Mouse (Mus musculus): ENCODE data around the gene Actg1. TPM values are rescaled to one million over a fixed set of nuclear protein-coding genes. Genes with fewer than 3 reads are reported as not detected.

Actg1 gene
- polyA plus RNA-seq, 1 experiment from 2014 or later = 3,237 TPM

GRCm38 (mm10) chr11:120303119-120303518 lies 45.2 kb downstream of the Actg1 start:
- Histone ChIP-seq H3K4me2 (ENCODE audit: low read depth, low read length) (no peak overlapping the region), H3K9me3 (replicated peaks; ENCODE audit: control insufficient read depth, low read length) (no peaks in the 10 kb centered on the region), H3K9ac (replicated peaks; ENCODE audit: low read length) (no peak overlapping the region), H3K27ac (replicated peaks; ENCODE audit: low read depth, low read length) (no peak overlapping the region), H3K4me3 (ENCODE audit: low read depth, low read length) (no peak overlapping the region), H3K36me3 (replicated peaks; ENCODE audit: control insufficient read depth, insufficient read depth, low read depth, low read length) (no peaks in the 10 kb centered on the region), H3K4me1 (ENCODE audit: control insufficient read depth, insufficient read depth, low read length) (peaks cover 21% of the 10 kb centered on the region), H3K27me3 (ENCODE audit: control insufficient read depth, insufficient read depth, low read length) (no peaks in the 10 kb centered on the region)
- no peak for DNase-seq (ENCODE audit: low spot score)
- ATAC-seq (replicated peaks; ENCODE audit: insufficient number of reproducible peaks, low FRiP score, low TSS enrichment, low read depth) = no peak
- 89% methylated on average over 9 of the region's 9 CpGs for WGBS

GRCm38 (mm10) chr11:120299484-120299883 lies 48.9 kb downstream of the Actg1 start:
- H3K9ac ChIP-seq (replicated peaks; ENCODE audit: low read length) = no peak overlapping the region
- no peak overlapping the region for H3K4me2 ChIP-seq (ENCODE audit: low read depth, low read length)
- DNase-seq (ENCODE audit: low spot score) (no peak), ATAC-seq (replicated peaks; ENCODE audit: insufficient number of reproducible peaks, low FRiP score, low TSS enrichment, low read depth) (no peak)
- peaks cover 15% of the 10 kb centered on the region for H3K4me1 ChIP-seq (ENCODE audit: control insufficient read depth, insufficient read depth, low read length)
- H3K36me3 ChIP-seq (replicated peaks; ENCODE audit: control insufficient read depth, insufficient read depth, low read depth, low read length) = no peaks in the 10 kb centered on the region
- no peak overlapping the region for H3K4me3 ChIP-seq (ENCODE audit: low read depth, low read length)
- no peak overlapping the region for H3K27ac ChIP-seq (replicated peaks; ENCODE audit: low read depth, low read length)
- WGBS = 46% methylated on average over 5 of the region's 5 CpGs
- no peaks in the 10 kb centered on the region for H3K27me3 ChIP-seq (ENCODE audit: control insufficient read depth, insufficient read depth, low read length)
- no peaks in the 10 kb centered on the region for H3K9me3 ChIP-seq (replicated peaks; ENCODE audit: control insufficient read depth, low read length)

- H3K9ac ChIP-seq (replicated peaks; ENCODE audit: low read length) = no peak overlapping the region
- H3K36me3 ChIP-seq (replicated peaks; ENCODE audit: control insufficient read depth, insufficient read depth, low read depth, low read length) = no peaks in the 10 kb centered on the region
- H3K4me1 ChIP-seq (ENCODE audit: control insufficient read depth, insufficient read depth, low read length) = peaks cover 10% of the 10 kb centered on the region
- H3K4me2 ChIP-seq (ENCODE audit: low read depth, low read length) = no peak overlapping the region
- no peak for ATAC-seq (replicated peaks; ENCODE audit: insufficient number of reproducible peaks, low FRiP score, low TSS enrichment, low read depth)
- H3K4me3 ChIP-seq (ENCODE audit: low read depth, low read length) = no peak overlapping the region
- WGBS = 80% methylated on average over 4 of the region's 4 CpGs
- H3K27ac ChIP-seq (replicated peaks; ENCODE audit: low read depth, low read length) = no peak overlapping the region
- no peak for DNase-seq (ENCODE audit: low spot score)
- H3K9me3 ChIP-seq (replicated peaks; ENCODE audit: control insufficient read depth, low read length) = no peaks in the 10 kb centered on the region
- H3K27me3 ChIP-seq (ENCODE audit: control insufficient read depth, insufficient read depth, low read length) = no peaks in the 10 kb centered on the region
Measured at GRCm38 (mm10) chr11:120298441-120299141, 49.8 kb downstream of the Actg1 start.

GRCm38 (mm10) chr11:120297767-120298166 lies 50.6 kb downstream of the Actg1 start:
- H3K27ac ChIP-seq (replicated peaks; ENCODE audit: low read depth, low read length) = no peak overlapping the region

GRCm38 (mm10) chr11:120296305-120297144 lies 51.8 kb downstream of the Actg1 start:
- H3K4me3 ChIP-seq (ENCODE audit: low read depth, low read length) = no peak overlapping the region
- 0 out of 2 replicates have a peak overlapping the region, but pooled peaks have one; percentile 13 for H3K9ac ChIP-seq (replicated peaks; ENCODE audit: low read length)
- H3K4me2 ChIP-seq (ENCODE audit: low read depth, low read length) = no peak overlapping the region; the same call in 1 of the 2 replicates

More at GRCm38 (mm10) chr11:120297767-120298166, 50.6 kb downstream of the Actg1 start:
- H3K9me3 ChIP-seq (replicated peaks; ENCODE audit: control insufficient read depth, low read length) = no peaks in the 10 kb centered on the region
- no peaks in the 10 kb centered on the region for H3K36me3 ChIP-seq (replicated peaks; ENCODE audit: control insufficient read depth, insufficient read depth, low read depth, low read length)
- H3K27me3 ChIP-seq (ENCODE audit: control insufficient read depth, insufficient read depth, low read length) = no peaks in the 10 kb centered on the region
- ATAC-seq (replicated peaks; ENCODE audit: insufficient number of reproducible peaks, low FRiP score, low TSS enrichment, low read depth) (no peak), DNase-seq (ENCODE audit: low spot score) (no peak)
- peaks cover 10% of the 10 kb centered on the region for H3K4me1 ChIP-seq (ENCODE audit: control insufficient read depth, insufficient read depth, low read length)
- no peak overlapping the region for H3K4me3 ChIP-seq (ENCODE audit: low read depth, low read length)
- no peak overlapping the region for H3K4me2 ChIP-seq (ENCODE audit: low read depth, low read length)
- 75% methylated on average over 7 of the region's 7 CpGs for WGBS
- no peak overlapping the region for H3K9ac ChIP-seq (replicated peaks; ENCODE audit: low read length)

More at GRCm38 (mm10) chr11:120296305-120297144, 51.8 kb downstream of the Actg1 start:
- Histone ChIP-seq H3K27me3 (ENCODE audit: control insufficient read depth, insufficient read depth, low read length) (no peaks in the 10 kb centered on the region), H3K36me3 (replicated peaks; ENCODE audit: control insufficient read depth, insufficient read depth, low read depth, low read length) (no peaks in the 10 kb centered on the region), H3K27ac (replicated peaks; ENCODE audit: low read depth, low read length) (peak overlapping the region; percentile 20; the same call in 1 of the 2 replicates), H3K9me3 (replicated peaks; ENCODE audit: control insufficient read depth, low read length) (no peaks in the 10 kb centered on the region), H3K4me1 (ENCODE audit: control insufficient read depth, insufficient read depth, low read length) (peaks cover 13% of the 10 kb centered on the region)
- WGBS = 32% methylated on average over 13 of the region's 13 CpGs
- ATAC-seq (replicated peaks; ENCODE audit: insufficient number of reproducible peaks, low FRiP score, low TSS enrichment, low read depth) (no peak), DNase-seq (ENCODE audit: low spot score) (peak; percentile 42)

Small RNAs within 50 kb of the gene (microRNA-seq; reads per million reads assigned to microRNA genes)
- gene Gm23419 (ENCODE audit: borderline number of aligned reads) (not detected), gene Mir6935 (ENCODE audit: borderline number of aligned reads) (1.4 reads per million)

Other genes starting within 250 kb of the Actg1 start
- 10.5 and 12.3 TPM in 2 replicates for gene Tepsin, start 249.8 kb downstream of the Actg1 start, polyA plus RNA-seq (2014; fragmentation: Nextera tagmentation; extraction: Ambion mirVana)
- gene Ndufaf8, start 249.6 kb downstream of the Actg1 start, polyA plus RNA-seq (2014; fragmentation: Nextera tagmentation; extraction: Ambion mirVana) = 57.5 and 61.4 TPM in 2 replicates
- gene Slc38a10, start 197.2 kb downstream of the Actg1 start, polyA plus RNA-seq (2014; fragmentation: Nextera tagmentation; extraction: Ambion mirVana) = 47.8 and 50.0 TPM in 2 replicates
- gene Bahcc1, start 115.6 kb downstream of the Actg1 start, polyA plus RNA-seq (2014; fragmentation: Nextera tagmentation; extraction: Ambion mirVana) = 13.5 and 15.2 TPM in 2 replicates
- gene Fscn2, start 13.0 kb upstream of the Actg1 start, polyA plus RNA-seq (2014; fragmentation: Nextera tagmentation; extraction: Ambion mirVana) = 0.20 and 0.28 TPM in 2 replicates
- 20.5 and 24.2 TPM in 2 replicates for gene Faap100, start 30.2 kb upstream of the Actg1 start, polyA plus RNA-seq (2014; fragmentation: Nextera tagmentation; extraction: Ambion mirVana)
- gene Nploc4, start 89.2 kb upstream of the Actg1 start, polyA plus RNA-seq (2014; fragmentation: Nextera tagmentation; extraction: Ambion mirVana) = 42.5 and 44.2 TPM in 2 replicates
- 0.56 and 1.2 TPM in 2 replicates for gene Tspan10, start 94.1 kb upstream of the Actg1 start, polyA plus RNA-seq (2014; fragmentation: Nextera tagmentation; extraction: Ambion mirVana)
- 0.48 TPM in 1 of 2 replicates, not detected in the other for gene Pde6g, start 105.0 kb upstream of the Actg1 start, polyA plus RNA-seq (2014; fragmentation: Nextera tagmentation; extraction: Ambion mirVana)
- 12.2 and 13.0 TPM in 2 replicates for gene Oxld1, start 109.5 kb upstream of the Actg1 start, polyA plus RNA-seq (2014; fragmentation: Nextera tagmentation; extraction: Ambion mirVana)
- gene Ccdc137, start 109.6 kb upstream of the Actg1 start, polyA plus RNA-seq (2014; fragmentation: Nextera tagmentation; extraction: Ambion mirVana) = 26.7 and 28.5 TPM in 2 replicates
- gene Arl16, start 119.1 kb upstream of the Actg1 start, polyA plus RNA-seq (2014; fragmentation: Nextera tagmentation; extraction: Ambion mirVana) = 52.3 and 60.5 TPM in 2 replicates
- gene Mrpl12, start 136.1 kb upstream of the Actg1 start, polyA plus RNA-seq (2014; fragmentation: Nextera tagmentation; extraction: Ambion mirVana) = 161 and 162 TPM in 2 replicates
- gene Slc25a10, start 143.3 kb upstream of the Actg1 start, polyA plus RNA-seq (2014; fragmentation: Nextera tagmentation; extraction: Ambion mirVana) = 46.9 and 53.6 TPM in 2 replicates
- 0.43 and 0.91 TPM in 2 replicates for gene Gcgr, start 182.2 kb upstream of the Actg1 start, polyA plus RNA-seq (2014; fragmentation: Nextera tagmentation; extraction: Ambion mirVana)
- gene Mcrip1, start 201.2 kb upstream of the Actg1 start, polyA plus RNA-seq (2014; fragmentation: Nextera tagmentation; extraction: Ambion mirVana) = 223 and 249 TPM in 2 replicates
- gene Ppp1r27, start 202.6 kb upstream of the Actg1 start, polyA plus RNA-seq (2014; fragmentation: Nextera tagmentation; extraction: Ambion mirVana) = not detected in 2 replicates
- gene P4hb, start 224.7 kb upstream of the Actg1 start, polyA plus RNA-seq (2014; fragmentation: Nextera tagmentation; extraction: Ambion mirVana) = 626 and 629 TPM in 2 replicates
- gene Arhgdia, start 233.1 kb upstream of the Actg1 start, polyA plus RNA-seq (2014; fragmentation: Nextera tagmentation; extraction: Ambion mirVana) = 511 and 567 TPM in 2 replicates
- gene Alyref, start 249.8 kb upstream of the Actg1 start, polyA plus RNA-seq (2014; fragmentation: Nextera tagmentation; extraction: Ambion mirVana) = 748 and 893 TPM in 2 replicates
- gene Anapc11, start 249.9 kb upstream of the Actg1 start, polyA plus RNA-seq (2014; fragmentation: Nextera tagmentation; extraction: Ambion mirVana) = 177 and 197 TPM in 2 replicates

All from embryonic facial prominence, embryonic 11.5 days (tissue).